Mouse (Mus musculus) left cerebral cortex, postnatal 10 days (tissue): ENCODE data around the gene Alg1. TPM values are rescaled to one million over a fixed set of nuclear protein-coding genes. Genes with fewer than 3 reads are reported as not detected.

Experiments used
- DNase-seq, 2 experiments: peaks; one replicate each; pipeline ENCODE4 v3.0.0; 2021 to 2022; ENCODE audit warnings: low spot score in 2 of 2, mixed read lengths in 1 of 2; ENCODE audit errors: extremely low spot score in 1 of 2
- intact Hi-C: fragments of 180-260 bp; cut with DNase I; formaldehyde crosslinking; loops from one replicate; pipeline ENCODE4 v1.15.1; 2025
- microRNA-seq: library from miRNA; unstranded; fragments of <30 nt; microRNA quantifications from one replicate; pipeline ENCODE4 v1.2.0, GENCODE M21; 2022
- total RNA-seq, 2 experiments: library from RNA; stranded (reverse); gene quantifications; 2 replicates each; pipeline ENCODE4 v1.2.3; 2021

Alg1 gene
- total RNA-seq, 2 experiments from 2014 or later: 29.7 to 31.9 TPM

GRCm38 (mm10) chr16:5285376-5285775 lies 52.0 kb downstream of the Alg1 start:
- no peak for DNase-seq
- intact Hi-C loops: no loop called here

Small RNA genes within 50 kb of the gene (microRNA-seq; reads per million reads assigned to microRNA genes)
- gene Gm23689 (not detected), gene Gm26095 (not detected), gene Mir6364 (not detected)

Other genes with a start within 250 kb of the Alg1 start
- gene Sept12, start 235.8 kb upstream of the Alg1 start, total RNA-seq: not detected
- not detected for gene Smim22, start 226.3 kb upstream of the Alg1 start, total RNA-seq
- gene Rogdi, start 220.1 kb upstream of the Alg1 start, total RNA-seq: 100 to 1,000 TPM; 150 to 160 TPM
- gene Glyr1, start 183.8 kb upstream of the Alg1 start, total RNA-seq: 100 to 1,000 TPM; 156 to 160 TPM
- 10 to 100 TPM; 38.1 to 38.9 TPM for gene Ubn1, start 183.6 kb upstream of the Alg1 start, total RNA-seq
- under 1 TPM; 0.21 to 0.36 TPM for gene Ppl, start 101.2 kb upstream of the Alg1 start, total RNA-seq
- under 1 TPM; 0.18 to 0.49 TPM for gene Sec14l5, start 86.5 kb upstream of the Alg1 start, total RNA-seq
- 10 to 100 TPM in 1 of 2 experiments, 1 to 10 TPM in 1; 7.4 to 10.1 TPM for gene Nagpa, start 29.6 kb upstream of the Alg1 start, total RNA-seq
- 10 to 100 TPM; 11.0 to 12.5 TPM for gene AU021092, start 11.3 kb upstream of the Alg1 start, total RNA-seq
- 1 to 10 TPM; 2.6 to 4.2 TPM for gene Eef2kmt, start 22.4 kb downstream of the Alg1 start, total RNA-seq